Mouse (Mus musculus): ENCODE data around the gene Ppm1k.

DNA sequence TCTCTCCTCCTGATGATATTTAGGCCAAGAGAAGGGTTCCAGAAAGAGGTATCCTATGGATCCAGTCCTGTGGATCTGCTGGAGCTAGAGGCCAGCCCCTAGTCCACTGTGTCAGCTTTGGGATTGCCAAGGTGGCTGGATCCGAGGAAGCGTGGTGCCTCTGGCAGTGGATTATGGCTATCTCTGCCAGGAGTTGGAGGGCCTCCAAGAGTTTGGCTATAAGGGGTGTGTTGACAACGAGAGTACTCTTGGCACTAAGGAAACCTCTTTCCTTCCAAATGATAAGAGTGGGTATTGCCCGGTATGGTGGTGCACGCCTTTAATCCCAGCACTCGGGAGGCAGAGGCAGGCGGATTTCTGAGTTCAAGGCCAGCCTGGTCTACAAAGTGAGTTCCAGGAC is 30.2 kb upstream of the Ppm1k start:
- no peak for TF ChIP-seq CTCF (conservative IDR thresholded peaks at IDR 0.05; ENCODE audit: low read length)
- TF ChIP-seq POU5F1 (IDR thresholded peaks at IDR 0.05; ENCODE audit: borderline replicate concordance, low read length) = no peak
